Mouse (Mus musculus) ES-E14 (cell line): ENCODE results near the gene Lcn11. TPM values are rescaled to one million over a fixed set of nuclear protein-coding genes. Genes with fewer than 3 reads are reported as not detected.

Source experiments
- DNase-seq: peaks from one replicate; pipeline ENCODE4 v3.0.0-alpha.2; 2013; ENCODE audit warnings: low read depth, low spot score
- H3K27ac ChIP-seq: 2 replicates; pipeline ENCODE4 v1.5.1; 2012; ENCODE audit warnings: low read depth, mild to moderate bottlenecking, low read length, moderate library complexity, mixed read lengths; ENCODE audit not compliant: poor library complexity, insufficient read depth, severe bottlenecking
- H3K36me3 ChIP-seq: 2 replicates; pipeline ENCODE4 v1.6.1; 2012; ENCODE audit warnings: mild to moderate bottlenecking, low read length, moderate library complexity, mixed read lengths; ENCODE audit not compliant: control insufficient read depth, poor library complexity, insufficient read depth, severe bottlenecking
- H3K4me1 ChIP-seq, 2 experiments: fragments of 150-350 bp in 1 of 2; sonication (generic) in 1 of 2; 2 replicates each; pipeline ENCODE4 v1.6.1; 2012; ENCODE audit warnings: low read length in 2 of 2, mild to moderate bottlenecking in 1 of 2, mixed read lengths in 1 of 2; ENCODE audit not compliant: control insufficient read depth in 2 of 2, insufficient read depth in 2 of 2, poor library complexity in 1 of 2
- H3K4me3 ChIP-seq, 2 experiments: fragments of 150-350 bp in 1 of 2; sonication (generic) in 1 of 2; 2 replicates each; pipeline ENCODE4 v1.5.1; 2012; ENCODE audit warnings: low read length in 2 of 2, low read depth in 1 of 2, mild to moderate bottlenecking in 1 of 2, mixed read lengths in 1 of 2; ENCODE audit not compliant: insufficient read depth in 1 of 2, poor library complexity in 1 of 2, severe bottlenecking in 1 of 2
- H3K9ac ChIP-seq: 2 replicates; pipeline ENCODE4 v1.6.1; 2012; ENCODE audit warnings: low read depth, mild to moderate bottlenecking, low read length, mixed read lengths; ENCODE audit not compliant: poor library complexity, insufficient read depth, severe bottlenecking
- H3K9me3 ChIP-seq: fragments of 150-350 bp; sonication (generic); 2 replicates; pipeline ENCODE4 v1.6.1; 2012; ENCODE audit warnings: low read depth, mild to moderate bottlenecking, low read length; ENCODE audit not compliant: control insufficient read depth, insufficient read depth
- CHD2 ChIP-seq: IDR thresholded peaks from 2 replicates; pipeline ENCODE4 v1.6.1; 2014; ENCODE audit warnings: mild to moderate bottlenecking, low read depth, low read length, inconsistent platforms
- HCFC1 ChIP-seq: IDR thresholded peaks from 2 replicates; pipeline ENCODE4 v1.6.1; 2012; ENCODE audit warnings: low read length, inconsistent platforms, borderline replicate concordance; ENCODE audit not compliant: insufficient read depth
- MAFK ChIP-seq: IDR thresholded peaks from 2 replicates; pipeline ENCODE4 v1.6.1; 2014; ENCODE audit warnings: mild to moderate bottlenecking, low read depth, low read length, inconsistent platforms; ENCODE audit not compliant: insufficient read depth
- ZC3H11A ChIP-seq: IDR thresholded peaks from 2 replicates; pipeline ENCODE4 v1.6.1; 2012; ENCODE audit warnings: low read depth, mild to moderate bottlenecking, inconsistent platforms, low read length, borderline replicate concordance
- ZNF384 ChIP-seq: IDR thresholded peaks from 2 replicates; pipeline ENCODE4 v1.6.1; 2012; ENCODE audit warnings: low read depth, low read length, inconsistent platforms
- in situ Hi-C, 2 experiments: fragments of 600-800 bp; cut with MboI; formaldehyde crosslinking; loops; one replicate each; pipeline ENCODE4 v1.15.1; 2025; ENCODE audit warnings: low sequenced_read_pairs in 2 of 2, inconsistent platforms in 1 of 2; ENCODE audit not compliant: unreplicated experiment in 2 of 2
- total RNA-seq: library from RNA; depleted of rRNA; stranded (reverse); fragments of 300-350 nt; gene quantifications from 2 replicates; pipeline ENCODE4 v1.2.3, GENCODE M21; 2012

The Lcn11 gene
- total RNA-seq, 1 experiment = not detected

DNA sequence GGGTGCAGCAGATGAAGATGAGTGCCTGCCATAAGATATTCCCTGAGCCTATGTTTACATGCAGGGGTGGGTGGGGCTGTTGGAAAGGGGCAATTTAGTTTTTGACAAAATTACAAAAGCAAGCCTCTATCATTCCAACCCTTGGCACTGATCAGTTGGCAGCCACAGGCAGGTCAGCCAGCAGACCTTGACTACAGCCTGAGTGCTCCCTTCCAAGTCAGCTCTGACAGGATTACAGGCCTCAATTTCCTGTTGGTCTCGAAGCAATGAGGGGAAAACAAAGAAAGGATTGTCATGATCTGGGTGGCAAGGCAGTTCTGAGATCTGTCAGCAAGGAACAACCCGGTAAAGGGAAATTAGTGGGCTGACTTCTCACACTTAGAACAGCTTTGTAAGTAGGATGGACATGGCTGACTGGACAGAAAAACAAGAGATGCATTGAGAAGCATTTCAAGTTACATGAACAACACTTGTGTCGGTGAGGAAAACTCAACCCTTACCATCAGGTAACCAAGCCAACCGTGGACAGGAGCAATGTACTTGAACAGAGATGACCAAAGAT, 18.7 kb upstream of the Lcn11 start:
- Histone ChIP-seq H3K9ac (no peak overlapping the region), H3K36me3 (no peaks in the 10 kb centered on the region), H3K4me3 (no peak overlapping the region), H3K9me3 (no peaks in the 10 kb centered on the region), H3K27ac (no peak overlapping the region), H3K4me1 (no peaks in the 10 kb centered on the region)
- no peak for DNase-seq
- in situ Hi-C loops = no loop called here
- TF ChIP-seq CHD2 (no peak), MAFK (no peak), HCFC1 (no peak)

- Histone ChIP-seq H3K27ac (no peak within 1 kb of the TSS), H3K9ac (no peak within 1 kb of the TSS), H3K4me3 (no peak within 1 kb of the TSS), H3K9me3 (no peaks in the 10 kb centered on the region), H3K36me3 (no peaks in the 10 kb centered on the region), H3K4me1 (no peaks in the 10 kb centered on the region)
- DNase-seq = no peak
- in situ Hi-C loops = no loop called here
- TF ChIP-seq MAFK (no peak), ZNF384 (no peak), CHD2 (no peak), ZC3H11A (no peak), HCFC1 (no peak)
Measured at GRCm38 (mm10) chr2:25765269-25765668, 11.5 kb upstream of the Lcn11 start, which contains the start of gene Lcn3. TSS of gene Lcn3 (plus strand) at chr2:25765569.

DNA sequence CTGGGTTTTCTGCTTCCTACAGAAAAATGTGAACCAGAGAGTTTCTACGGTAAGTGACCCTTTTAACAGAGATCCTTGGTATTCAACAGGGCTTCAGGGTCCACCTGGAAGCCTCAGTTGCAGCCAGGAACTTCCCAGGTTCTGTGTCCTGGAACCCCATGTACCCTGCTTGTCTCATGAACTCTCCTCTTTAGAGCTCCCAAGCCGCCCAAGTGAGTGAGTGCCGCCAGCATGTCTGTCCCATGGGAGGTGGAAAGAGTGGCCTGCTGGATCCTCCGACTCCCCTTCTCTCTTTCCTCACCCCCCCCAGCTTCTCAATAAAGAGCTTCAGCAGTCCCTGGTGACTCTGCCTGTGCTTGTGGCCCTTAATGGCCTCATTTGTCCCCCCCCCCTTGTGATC, 9.1 kb upstream of the Lcn11 start:
- in situ Hi-C loops = no loop called here
- Histone ChIP-seq H3K4me3 (no peak overlapping the region), H3K36me3 (no peaks in the 10 kb centered on the region), H3K27ac (no peak overlapping the region), H3K9ac (no peak overlapping the region), H3K9me3 (no peaks in the 10 kb centered on the region), H3K4me1 (no peaks in the 10 kb centered on the region)
- DNase-seq = no peak
- no peak for TF ChIP-seq ZC3H11A
- TF ChIP-seq HCFC1 = no peak
- TF ChIP-seq MAFK = no peak
- no peak for TF ChIP-seq ZNF384
- TF ChIP-seq CHD2 = no peak

GRCm38 (mm10) chr2:25773507-25773906, 3.3 kb upstream of the Lcn11 start:
- in situ Hi-C loops = no loop called here
- no peaks in the 10 kb centered on the region for H3K4me1 ChIP-seq
- H3K4me3 ChIP-seq = no peak overlapping the region
- no peak overlapping the region for H3K9ac ChIP-seq
- DNase-seq = no peak
- no peak for TF ChIP-seq CHD2
- no peak overlapping the region for H3K27ac ChIP-seq
- H3K9me3 ChIP-seq = no peaks in the 10 kb centered on the region
- H3K36me3 ChIP-seq = no peaks in the 10 kb centered on the region

DNA sequence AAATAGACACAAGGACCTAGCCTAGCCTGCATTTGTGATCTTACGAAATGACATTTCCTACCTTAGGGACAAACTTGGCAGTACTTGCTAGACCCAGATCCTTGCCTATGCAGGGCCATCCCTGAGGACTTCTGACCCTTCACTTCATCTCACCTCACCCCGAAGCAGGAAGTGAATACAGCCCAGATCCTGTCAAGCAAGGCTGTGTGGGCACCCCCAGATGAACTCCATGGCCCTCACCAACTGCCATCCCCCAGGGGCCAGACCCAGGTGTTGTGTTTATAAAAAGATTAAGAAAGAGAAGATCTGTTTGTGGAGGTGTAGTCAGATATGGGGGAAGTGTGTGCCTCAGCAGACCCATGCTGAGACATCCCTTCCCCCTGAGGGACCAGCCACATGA, 2.2 kb upstream of the Lcn11 start:
- no peaks in the 10 kb centered on the region for H3K4me1 ChIP-seq
- H3K27ac ChIP-seq = no peak overlapping the region
- H3K4me3 ChIP-seq = no peak overlapping the region
- no peak overlapping the region for H3K9ac ChIP-seq
- in situ Hi-C loops = no loop called here
- no peaks in the 10 kb centered on the region for H3K36me3 ChIP-seq
- H3K9me3 ChIP-seq = no peaks in the 10 kb centered on the region
- DNase-seq = no peak
- TF ChIP-seq HCFC1 = no peak
- no peak for TF ChIP-seq CHD2
- TF ChIP-seq ZC3H11A = no peak
- no peak for TF ChIP-seq ZNF384
- TF ChIP-seq MAFK = no peak
